Mouse (Mus musculus): ENCODE results near the gene Traf3ip3. TPM values are rescaled to one million over a fixed set of nuclear protein-coding genes. Genes with fewer than 3 reads are reported as not detected.

Traf3ip3 gene
- polyA plus RNA-seq, 1 experiment from 2014 or later, result 1.4 TPM

DNA sequence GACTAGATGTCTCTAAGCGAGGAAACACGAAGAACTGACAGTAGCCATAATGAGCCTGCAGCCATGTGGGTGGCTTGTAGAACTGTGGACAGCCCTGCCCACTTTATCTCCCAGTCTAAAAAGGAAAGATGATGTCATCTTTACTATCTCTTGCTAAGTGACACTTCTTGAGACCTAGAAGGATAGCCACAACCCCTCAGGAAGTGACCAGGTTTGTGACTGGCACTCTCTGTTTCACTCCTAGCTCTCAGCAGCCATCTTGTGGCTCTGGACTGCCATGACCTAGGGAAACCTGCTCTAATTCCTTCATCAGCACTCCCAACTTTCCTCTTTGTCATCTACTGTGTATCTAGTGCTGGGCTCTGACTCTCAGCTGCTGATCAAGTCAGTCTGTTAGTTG lies 3.2 kb downstream of the Traf3ip3 start:
- H3K9ac ChIP-seq (ENCODE audit: low read length), result no peak overlapping the region
- ATAC-seq (ENCODE audit: low FRiP score) (no peak), DNase-seq (ENCODE audit: low spot score, missing footprints) (peak; percentile 60)
- WGBS, result 88% methylated on average over 2 of the region's 2 CpGs
- no peaks in the 10 kb centered on the region for H3K4me1 ChIP-seq (ENCODE audit: control insufficient read depth, insufficient read depth, low read length)
- H3K9me3 ChIP-seq (ENCODE audit: control insufficient read depth, low read length), result no peaks in the 10 kb centered on the region
- no peak overlapping the region for H3K27ac ChIP-seq (ENCODE audit: low read depth, low read length)
- no peaks in the 10 kb centered on the region for H3K27me3 ChIP-seq (ENCODE audit: control insufficient read depth, insufficient read depth, low read length)
- H3K4me3 ChIP-seq (ENCODE audit: low read depth, low read length), result no peak overlapping the region
- no peak overlapping the region for H3K4me2 ChIP-seq
- no peaks in the 10 kb centered on the region for H3K36me3 ChIP-seq (ENCODE audit: control insufficient read depth, insufficient read depth, low read length)

DNA sequence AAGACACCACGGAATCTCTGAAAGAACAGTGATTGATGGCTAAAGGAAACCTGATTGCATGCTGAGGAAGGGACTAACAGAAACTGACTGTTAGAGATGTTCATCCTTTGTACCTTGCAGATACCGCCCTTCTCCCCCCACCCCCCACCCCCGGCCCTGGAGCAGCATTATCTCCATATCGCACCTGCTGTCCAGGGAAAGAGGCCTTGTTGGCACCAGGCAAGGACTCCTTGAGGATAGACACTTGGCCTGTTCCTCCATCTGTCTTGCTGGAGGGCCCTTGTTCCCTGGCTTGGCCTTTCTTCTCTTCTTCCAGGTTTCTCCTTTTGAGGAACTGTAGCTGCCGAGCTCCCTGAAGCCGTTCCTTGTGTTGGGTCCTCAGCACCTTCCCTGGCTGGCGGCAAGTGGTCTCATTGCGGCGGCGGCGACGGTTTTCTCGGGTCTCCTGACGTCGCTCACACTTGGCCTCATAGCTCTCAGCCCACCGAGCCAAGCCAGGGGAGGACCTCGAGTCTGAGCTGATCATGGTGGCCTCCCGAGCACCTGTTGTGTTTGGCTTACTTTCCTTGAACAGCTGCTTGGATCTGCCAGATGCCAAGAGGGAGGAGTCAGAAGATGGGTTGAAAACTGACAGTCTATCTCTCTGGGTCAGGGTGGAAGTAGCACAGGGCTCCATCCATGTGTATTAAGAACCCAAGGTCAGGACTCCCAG lies 3.9 kb downstream of the Traf3ip3 start:
- ATAC-seq (ENCODE audit: low FRiP score), result no peak
- H3K27ac ChIP-seq (ENCODE audit: low read depth, low read length), result no peak overlapping the region
- no peak overlapping the region for H3K4me2 ChIP-seq
- no peaks in the 10 kb centered on the region for H3K27me3 ChIP-seq (ENCODE audit: control insufficient read depth, insufficient read depth, low read length)
- H3K9me3 ChIP-seq (ENCODE audit: control insufficient read depth, low read length), result no peaks in the 10 kb centered on the region
- 95% methylated on average over 18 of the region's 18 CpGs for WGBS
- H3K4me3 ChIP-seq (ENCODE audit: low read depth, low read length), result no peak overlapping the region
- H3K9ac ChIP-seq (ENCODE audit: low read length), result no peak overlapping the region
- H3K36me3 ChIP-seq (ENCODE audit: control insufficient read depth, insufficient read depth, low read length), result no peaks in the 10 kb centered on the region
- peak; percentile 17 for DNase-seq (ENCODE audit: low spot score, missing footprints)
- H3K4me1 ChIP-seq (ENCODE audit: control insufficient read depth, insufficient read depth, low read length), result no peaks in the 10 kb centered on the region

DNA sequence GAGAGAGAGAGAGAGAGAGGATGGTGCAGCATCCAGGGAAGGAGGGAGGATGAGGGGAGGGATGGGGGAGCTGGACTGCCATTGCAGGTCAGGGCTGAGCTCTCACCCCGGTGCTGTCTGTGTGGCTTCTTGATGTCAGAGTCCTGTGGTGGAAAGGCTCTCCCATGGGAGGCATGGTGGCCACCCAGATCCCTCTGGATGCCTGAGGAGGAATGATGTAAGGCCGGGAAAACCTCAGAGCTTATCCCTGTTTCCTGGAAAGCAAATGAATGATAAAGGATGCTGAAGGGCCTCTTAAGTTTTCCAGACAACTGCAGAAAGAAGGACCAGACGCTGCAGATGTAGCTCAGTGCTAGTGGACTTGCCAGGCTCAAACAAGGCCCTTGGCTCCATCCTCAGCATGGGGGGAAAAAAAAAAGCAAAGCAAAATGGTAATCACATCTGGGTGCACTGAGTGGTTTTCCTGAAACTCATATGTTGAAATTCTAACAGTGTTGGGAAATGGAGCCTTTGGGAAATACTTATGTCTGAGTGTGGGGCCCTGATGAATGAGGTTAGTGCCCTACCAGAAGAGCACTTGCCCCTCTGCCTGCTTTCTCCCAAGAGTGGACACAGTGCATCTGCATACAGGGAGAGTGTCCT lies 6.2 kb downstream of the Traf3ip3 start:
- H3K4me2 ChIP-seq, result no peak overlapping the region
- no peaks in the 10 kb centered on the region for H3K4me1 ChIP-seq (ENCODE audit: control insufficient read depth, insufficient read depth, low read length)
- ATAC-seq (ENCODE audit: low FRiP score) (no peak), DNase-seq (ENCODE audit: low spot score, missing footprints) (peak; percentile 26)
- H3K4me3 ChIP-seq (ENCODE audit: low read depth, low read length), result no peak overlapping the region
- 77% methylated on average over 3 of the region's 3 CpGs for WGBS
- H3K36me3 ChIP-seq (ENCODE audit: control insufficient read depth, insufficient read depth, low read length), result no peaks in the 10 kb centered on the region
- no peaks in the 10 kb centered on the region for H3K9me3 ChIP-seq (ENCODE audit: control insufficient read depth, low read length)
- no peak overlapping the region for H3K9ac ChIP-seq (ENCODE audit: low read length)
- no peak overlapping the region for H3K27ac ChIP-seq (ENCODE audit: low read depth, low read length)
- H3K27me3 ChIP-seq (ENCODE audit: control insufficient read depth, insufficient read depth, low read length), result no peaks in the 10 kb centered on the region

DNA sequence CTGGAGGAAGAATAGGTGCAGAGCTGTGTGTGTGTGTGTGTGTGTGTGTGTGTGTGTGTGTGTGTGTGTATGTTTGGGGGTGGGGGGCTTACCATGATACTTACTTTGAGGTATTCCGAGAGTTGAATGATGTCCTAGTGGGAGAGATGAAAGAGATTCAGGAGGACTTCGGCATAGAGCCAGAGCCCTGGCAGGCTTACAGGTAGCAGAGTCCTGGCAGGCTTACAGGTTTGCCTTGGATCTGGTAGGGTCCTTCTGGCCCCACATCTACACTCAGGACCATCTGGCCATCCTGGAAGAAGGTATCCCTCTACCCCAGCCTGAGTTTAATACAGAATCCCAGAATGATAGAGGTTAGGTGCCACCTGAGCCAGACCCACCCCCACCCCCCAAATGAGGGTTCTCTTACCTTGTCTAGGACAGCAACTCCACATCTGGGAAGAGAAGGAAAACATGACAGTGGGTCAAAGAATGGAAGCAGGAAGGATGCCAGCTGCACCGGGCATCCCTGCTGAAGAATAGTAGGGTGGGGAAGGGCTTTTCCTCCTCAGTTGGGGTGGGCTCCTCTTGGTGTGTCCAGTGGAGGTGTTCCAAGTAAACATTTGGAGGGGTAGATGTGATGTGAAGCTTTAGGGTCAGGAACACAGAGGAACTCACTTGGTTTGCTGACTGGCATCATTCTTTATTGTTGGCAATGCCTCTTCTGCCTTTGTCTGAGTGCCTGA lies 6.9 kb downstream of the Traf3ip3 start:
- ATAC-seq (ENCODE audit: low FRiP score), result no peak
- no peak overlapping the region for H3K4me2 ChIP-seq
- no peaks in the 10 kb centered on the region for H3K27me3 ChIP-seq (ENCODE audit: control insufficient read depth, insufficient read depth, low read length)
- peak; percentile 44 for DNase-seq (ENCODE audit: low spot score, missing footprints)
- WGBS, result 85% methylated on average over 3 of the region's 3 CpGs
- H3K9me3 ChIP-seq (ENCODE audit: control insufficient read depth, low read length), result no peaks in the 10 kb centered on the region
- no peak overlapping the region for H3K27ac ChIP-seq (ENCODE audit: low read depth, low read length)
- H3K36me3 ChIP-seq (ENCODE audit: control insufficient read depth, insufficient read depth, low read length), result no peaks in the 10 kb centered on the region
- no peaks in the 10 kb centered on the region for H3K4me1 ChIP-seq (ENCODE audit: control insufficient read depth, insufficient read depth, low read length)
- H3K9ac ChIP-seq (ENCODE audit: low read length), result no peak overlapping the region
- no peak overlapping the region for H3K4me3 ChIP-seq (ENCODE audit: low read depth, low read length)

DNA sequence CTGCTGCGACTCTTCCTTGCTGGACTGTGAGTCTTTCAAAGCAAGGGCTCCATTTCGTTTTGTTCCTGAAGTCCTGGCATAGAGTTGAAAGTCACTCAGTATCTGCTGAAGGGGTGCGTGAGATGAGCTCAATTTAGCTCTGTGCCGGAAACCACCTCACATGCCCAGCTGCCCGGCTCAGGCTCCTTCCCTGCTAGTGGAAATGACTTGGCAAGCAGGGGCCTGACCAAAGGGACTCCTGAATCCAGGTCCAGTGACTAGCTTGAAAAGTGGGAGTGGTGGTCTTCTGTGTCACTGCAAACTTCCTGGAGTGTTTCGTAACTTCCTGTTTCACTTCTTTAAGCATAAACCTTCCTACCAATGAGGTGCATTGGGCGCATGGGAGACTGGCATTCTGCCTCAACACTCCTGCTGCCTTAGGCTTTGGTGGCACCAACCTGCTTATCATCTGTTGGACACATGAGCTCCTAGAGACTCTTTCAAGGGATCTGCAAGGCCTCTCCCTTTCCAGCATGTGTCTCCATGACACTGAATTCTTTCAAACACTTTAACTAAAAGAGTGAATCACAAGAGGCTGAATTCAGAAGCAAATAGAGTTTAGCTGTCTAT lies 9.7 kb downstream of the Traf3ip3 start:
- peaks cover 7% of the 10 kb centered on the region for H3K4me1 ChIP-seq (ENCODE audit: control insufficient read depth, insufficient read depth, low read length)
- DNase-seq (ENCODE audit: low spot score, missing footprints) (peak; percentile 57), ATAC-seq (ENCODE audit: low FRiP score) (no peak)
- no peak overlapping the region for H3K9ac ChIP-seq (ENCODE audit: low read length)
- no peak overlapping the region for H3K27ac ChIP-seq (ENCODE audit: low read depth, low read length)
- no peaks in the 10 kb centered on the region for H3K27me3 ChIP-seq (ENCODE audit: control insufficient read depth, insufficient read depth, low read length)
- no peaks in the 10 kb centered on the region for H3K36me3 ChIP-seq (ENCODE audit: control insufficient read depth, insufficient read depth, low read length)
- no peak overlapping the region for H3K4me2 ChIP-seq
- 89% methylated on average over 7 of the region's 7 CpGs for WGBS
- no peaks in the 10 kb centered on the region for H3K9me3 ChIP-seq (ENCODE audit: control insufficient read depth, low read length)
- no peak overlapping the region for H3K4me3 ChIP-seq (ENCODE audit: low read depth, low read length)

DNA sequence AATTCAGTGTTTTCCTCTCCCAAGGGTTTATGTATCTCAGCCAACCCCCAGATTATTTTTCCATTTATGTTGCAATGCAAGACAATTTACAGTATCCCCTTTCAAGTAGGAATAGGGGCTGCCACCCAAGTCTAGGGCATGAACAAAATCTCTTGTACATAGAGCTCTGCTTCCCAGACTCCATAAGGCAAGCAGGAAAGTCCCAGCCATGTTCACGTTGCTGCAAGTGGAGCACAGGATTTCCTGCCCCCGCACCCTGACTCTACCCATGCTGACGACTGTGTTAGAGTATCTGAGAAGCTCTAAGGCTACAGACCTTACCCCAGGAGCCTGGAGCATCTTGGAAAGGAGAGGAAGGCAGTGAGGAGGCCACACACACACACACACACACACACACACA lies 11.7 kb downstream of the Traf3ip3 start:
- ATAC-seq (ENCODE audit: low FRiP score), result no peak

DNA sequence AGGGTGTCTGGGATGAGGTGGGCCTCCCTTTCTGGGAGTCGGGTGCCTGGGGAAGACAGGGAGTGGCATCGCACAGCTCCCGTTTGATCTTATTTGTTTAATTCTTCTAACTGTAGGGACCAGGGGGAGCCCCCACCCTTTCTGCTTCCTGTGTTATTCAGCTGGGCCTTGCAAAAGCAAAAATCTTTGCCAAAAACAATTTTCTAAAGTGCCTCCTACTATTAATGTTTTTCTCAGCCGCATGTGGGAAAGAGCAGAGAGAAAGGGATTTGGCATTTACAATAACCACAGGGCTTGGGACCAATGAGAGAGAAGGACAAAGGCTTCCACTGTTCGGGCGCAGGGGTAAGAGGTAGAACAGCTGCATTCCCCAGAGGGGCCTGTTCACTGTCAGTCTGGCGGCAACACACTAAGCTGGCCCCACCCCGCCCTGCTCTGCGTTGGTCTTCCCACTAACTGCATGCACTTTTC lies 12.3 kb downstream of the Traf3ip3 start:
- no peaks in the 10 kb centered on the region for H3K9me3 ChIP-seq (ENCODE audit: control insufficient read depth, low read length)
- H3K36me3 ChIP-seq (ENCODE audit: control insufficient read depth, insufficient read depth, low read length), result no peaks in the 10 kb centered on the region
- no peaks in the 10 kb centered on the region for H3K27me3 ChIP-seq (ENCODE audit: control insufficient read depth, insufficient read depth, low read length)
- ATAC-seq (ENCODE audit: low FRiP score) (peak; percentile 88), DNase-seq (ENCODE audit: low spot score, missing footprints) (peak; percentile 89)
- H3K4me2 ChIP-seq, result no peak overlapping the region
- no peak overlapping the region for H3K9ac ChIP-seq (ENCODE audit: low read length)
- WGBS, result 34% methylated on average over 9 of the region's 9 CpGs
- peaks cover 7% of the 10 kb centered on the region for H3K4me1 ChIP-seq (ENCODE audit: control insufficient read depth, insufficient read depth, low read length)
- no peak overlapping the region for H3K4me3 ChIP-seq (ENCODE audit: low read depth, low read length)
- no peak overlapping the region for H3K27ac ChIP-seq (ENCODE audit: low read depth, low read length)

More for the DNA sequence above, 11.7 kb downstream of the Traf3ip3 start:
- WGBS, result 62% methylated on average over 3 of the region's 3 CpGs
- no peaks in the 10 kb centered on the region for H3K36me3 ChIP-seq (ENCODE audit: control insufficient read depth, insufficient read depth, low read length)
- DNase-seq (ENCODE audit: low spot score, missing footprints), result peak; percentile 75
- H3K4me1 ChIP-seq (ENCODE audit: control insufficient read depth, insufficient read depth, low read length), result peaks cover 7% of the 10 kb centered on the region
- H3K27ac ChIP-seq (ENCODE audit: low read depth, low read length), result no peak overlapping the region
- H3K9me3 ChIP-seq (ENCODE audit: control insufficient read depth, low read length), result no peaks in the 10 kb centered on the region
- H3K4me3 ChIP-seq (ENCODE audit: low read depth, low read length), result no peak overlapping the region
- H3K4me2 ChIP-seq, result no peak overlapping the region
- H3K27me3 ChIP-seq (ENCODE audit: control insufficient read depth, insufficient read depth, low read length), result no peaks in the 10 kb centered on the region
- no peak overlapping the region for H3K9ac ChIP-seq (ENCODE audit: low read length)

DNA sequence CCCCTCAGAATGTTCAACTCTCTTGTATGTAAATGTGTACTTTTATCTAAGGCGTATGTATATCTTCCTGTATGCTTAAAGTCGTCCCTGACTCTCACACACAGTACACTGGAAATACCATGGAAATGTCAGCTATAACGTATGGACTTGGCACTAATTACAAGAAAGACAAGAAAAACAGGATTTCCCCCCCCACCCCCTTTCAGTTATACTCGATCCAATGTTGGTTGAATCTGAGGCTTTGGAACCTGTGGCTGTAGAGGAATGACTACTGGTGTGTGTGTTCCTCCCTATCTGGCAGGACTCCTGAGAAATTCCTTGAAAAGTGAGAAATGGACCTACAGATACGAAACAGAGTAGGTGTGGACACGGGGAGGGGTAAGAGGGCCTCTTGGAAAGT lies 13.2 kb downstream of the Traf3ip3 start:
- H3K4me2 ChIP-seq, result no peak overlapping the region
- no peak overlapping the region for H3K9ac ChIP-seq (ENCODE audit: low read length)
- no peak overlapping the region for H3K27ac ChIP-seq (ENCODE audit: low read depth, low read length)
- ATAC-seq (ENCODE audit: low FRiP score) (no peak), DNase-seq (ENCODE audit: low spot score, missing footprints) (no peak)
- no peak overlapping the region for H3K4me3 ChIP-seq (ENCODE audit: low read depth, low read length)
- no peaks in the 10 kb centered on the region for H3K9me3 ChIP-seq (ENCODE audit: control insufficient read depth, low read length)
- peaks cover 7% of the 10 kb centered on the region for H3K4me1 ChIP-seq (ENCODE audit: control insufficient read depth, insufficient read depth, low read length)
- no peaks in the 10 kb centered on the region for H3K36me3 ChIP-seq (ENCODE audit: control insufficient read depth, insufficient read depth, low read length)
- WGBS, result 86% methylated on average over 6 of the region's 6 CpGs
- H3K27me3 ChIP-seq (ENCODE audit: control insufficient read depth, insufficient read depth, low read length), result no peaks in the 10 kb centered on the region

DNA sequence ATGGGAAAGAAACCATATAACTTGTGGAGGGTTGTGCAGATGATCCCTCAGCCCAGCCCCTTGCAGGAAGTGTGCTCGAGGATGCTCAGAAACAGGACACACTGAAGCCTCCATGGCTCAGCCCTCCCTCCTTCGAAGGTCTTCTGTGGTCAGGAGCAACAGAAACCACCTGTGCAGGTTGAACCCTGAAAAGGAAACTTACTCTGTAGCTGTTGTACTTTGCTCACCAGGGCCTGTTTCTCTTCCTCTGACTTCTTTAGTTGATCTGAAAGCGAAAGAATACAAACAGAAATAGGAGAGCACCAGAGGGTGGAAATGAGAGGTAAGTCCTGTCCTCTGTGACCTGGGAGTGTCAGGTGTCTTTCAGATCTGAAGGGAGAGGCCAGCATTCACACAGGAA lies 20.4 kb downstream of the Traf3ip3 start:
- Histone ChIP-seq H3K36me3 (ENCODE audit: control insufficient read depth, insufficient read depth, low read length) (no peaks in the 10 kb centered on the region), H3K4me1 (ENCODE audit: control insufficient read depth, insufficient read depth, low read length) (no peaks in the 10 kb centered on the region), H3K4me2 (no peak overlapping the region), H3K27me3 (ENCODE audit: control insufficient read depth, insufficient read depth, low read length) (no peaks in the 10 kb centered on the region), H3K9me3 (ENCODE audit: control insufficient read depth, low read length) (no peaks in the 10 kb centered on the region), H3K27ac (ENCODE audit: low read depth, low read length) (no peak overlapping the region), H3K9ac (ENCODE audit: low read length) (no peak overlapping the region), H3K4me3 (ENCODE audit: low read depth, low read length) (no peak overlapping the region)
- 83% methylated on average over 3 of the region's 3 CpGs for WGBS
- no peak for DNase-seq (ENCODE audit: low spot score, missing footprints)
- ATAC-seq (ENCODE audit: low FRiP score), result no peak
